Mouse (Mus musculus) macrophage (primary cell): ENCODE data around the gene Gjb6. TPM values are rescaled to one million over a fixed set of nuclear protein-coding genes. Genes with fewer than 3 reads are reported as not detected.

Experiments used
- H3K27ac ChIP-seq: fragments of 350-480 bp; formaldehyde crosslinking; 2 replicates; pipeline ENCODE4 v1.9.0; 2021
- H3K36me3 ChIP-seq: fragments of 350-480 bp; formaldehyde crosslinking; 2 replicates; pipeline ENCODE4 v1.9.0; 2021; ENCODE audit errors: inconsistent target
- H3K4me3 ChIP-seq: fragments of 350-480 bp; formaldehyde crosslinking; 2 replicates; pipeline ENCODE4 v1.9.0; 2021; ENCODE audit errors: inconsistent target
- H3K79me2 ChIP-seq: fragments of 350-480 bp; formaldehyde crosslinking; 2 replicates; pipeline ENCODE4 v1.9.0; 2021; ENCODE audit errors: inconsistent target
- WGBS: methylation state at CpG from one replicate; pipeline ENCODE4 v1.1.7; 2026; ENCODE audit warnings: inconsistent platforms; ENCODE audit not compliant: missing documents; 5-methylcytosine and 5-hydroxymethylcytosine counted together
- polyA plus RNA-seq: library from polyadenylated mRNA; stranded (reverse); fragments of 250-400 nt; gene quantifications from 3 replicates; pipeline ENCODE4 v1.2.4, GENCODE M21; 2018; ENCODE audit warnings: inconsistent platforms

The Gjb6 gene
- polyA plus RNA-seq, 1 experiment from 2014 or later, result not detected

GRCm38 (mm10) chr14:57104106-57105023, 29.0 kb downstream of the Gjb6 start, which contains the start of gene Gjb2:
Gene Gjb2 (minus strand): TSS chr14:57104702.
- H3K4me3 ChIP-seq, result no peak within 1 kb of the TSS
- no peak within 1 kb of the TSS for H3K27ac ChIP-seq
- H3K79me2 ChIP-seq, result no peaks in the 10 kb centered on the region
- WGBS, result 2% methylated on average over 100 of the region's 101 CpGs
- H3K36me3 ChIP-seq, result no peaks in the 10 kb centered on the region

GRCm38 (mm10) chr14:57103711-57104105, 29.7 kb downstream of the Gjb6 start:
- H3K27ac ChIP-seq, result no peak overlapping the region
- WGBS, result 10% methylated on average over 20 of the region's 22 CpGs

GRCm38 (mm10) chr14:57103121-57103520, 30.3 kb downstream of the Gjb6 start:
- Histone ChIP-seq H3K4me3 (no peak overlapping the region), H3K36me3 (no peaks in the 10 kb centered on the region), H3K27ac (no peak overlapping the region), H3K79me2 (no peaks in the 10 kb centered on the region)
- WGBS, result 90% methylated on average over 6 of the region's 6 CpGs

More at GRCm38 (mm10) chr14:57103711-57104105, 29.7 kb downstream of the Gjb6 start:
- no peaks in the 10 kb centered on the region for H3K36me3 ChIP-seq
- H3K4me3 ChIP-seq, result no peak overlapping the region
- no peaks in the 10 kb centered on the region for H3K79me2 ChIP-seq

GRCm38 (mm10) chr14:57101623-57102022, 31.8 kb downstream of the Gjb6 start:
- WGBS, result 92% methylated on average over 7 of the region's 7 CpGs

GRCm38 (mm10) chr14:57095855-57096254, 37.6 kb downstream of the Gjb6 start:
- Histone ChIP-seq H3K4me3 (no peak overlapping the region), H3K79me2 (no peaks in the 10 kb centered on the region), H3K36me3 (no peaks in the 10 kb centered on the region), H3K27ac (no peak overlapping the region)
- 31% methylated on average over 4 of the region's 4 CpGs for WGBS

More at GRCm38 (mm10) chr14:57101623-57102022, 31.8 kb downstream of the Gjb6 start:
- Histone ChIP-seq H3K79me2 (no peaks in the 10 kb centered on the region), H3K4me3 (no peak overlapping the region), H3K27ac (no peak overlapping the region), H3K36me3 (no peaks in the 10 kb centered on the region)

GRCm38 (mm10) chr14:57093029-57093428, 40.4 kb downstream of the Gjb6 start:
- no peaks in the 10 kb centered on the region for H3K79me2 ChIP-seq
- no peak overlapping the region for H3K4me3 ChIP-seq
- H3K27ac ChIP-seq, result no peak overlapping the region
- no peaks in the 10 kb centered on the region for H3K36me3 ChIP-seq
- WGBS, result 3% methylated on average over 8 of the region's 8 CpGs

- H3K27ac ChIP-seq, result no peak overlapping the region
- H3K4me3 ChIP-seq, result no peak overlapping the region
- 74% methylated on average over 2 of the region's 2 CpGs for WGBS
Measured at GRCm38 (mm10) chr14:57090001-57090400, 43.4 kb downstream of the Gjb6 start.

GRCm38 (mm10) chr14:57089107-57089506, 44.3 kb downstream of the Gjb6 start:
- Histone ChIP-seq H3K36me3 (no peaks in the 10 kb centered on the region), H3K27ac (no peak overlapping the region), H3K79me2 (no peaks in the 10 kb centered on the region), H3K4me3 (no peak overlapping the region)
- WGBS, result 92% methylated on average over 7 of the region's 7 CpGs

More at GRCm38 (mm10) chr14:57090001-57090400, 43.4 kb downstream of the Gjb6 start:
- no peaks in the 10 kb centered on the region for H3K79me2 ChIP-seq
- H3K36me3 ChIP-seq, result no peaks in the 10 kb centered on the region

GRCm38 (mm10) chr14:57084180-57084668, 49.2 kb downstream of the Gjb6 start:
- Histone ChIP-seq H3K27ac (no peak overlapping the region), H3K4me3 (no peak overlapping the region)

GRCm38 (mm10) chr14:57082863-57083262, 50.5 kb downstream of the Gjb6 start:
- no peaks in the 10 kb centered on the region for H3K36me3 ChIP-seq
- 100% methylated on average over 1 of the region's 1 CpGs for WGBS
- no peaks in the 10 kb centered on the region for H3K79me2 ChIP-seq
- no peak overlapping the region for H3K27ac ChIP-seq
- H3K4me3 ChIP-seq, result no peak overlapping the region

More at GRCm38 (mm10) chr14:57084180-57084668, 49.2 kb downstream of the Gjb6 start:
- H3K36me3 ChIP-seq, result no peaks in the 10 kb centered on the region
- no peaks in the 10 kb centered on the region for H3K79me2 ChIP-seq
- 7% methylated on average over 11 of the region's 11 CpGs for WGBS

- Histone ChIP-seq H3K4me3 (no peak overlapping the region), H3K27ac (no peak overlapping the region), H3K79me2 (no peaks in the 10 kb centered on the region), H3K36me3 (no peaks in the 10 kb centered on the region)
- 90% methylated on average over 6 of the region's 6 CpGs for WGBS
Measured at GRCm38 (mm10) chr14:57075537-57075936, 57.9 kb downstream of the Gjb6 start.

Other genes starting within 250 kb of the Gjb6 start
- 17.9 to 26.5 TPM (median 24.2 TPM) in 3 replicates for gene Zmym2, start 247.0 kb downstream of the Gjb6 start, polyA plus RNA-seq
- gene Gja3, start 75.5 kb downstream of the Gjb6 start, polyA plus RNA-seq, result not detected in 3 replicates
- not detected in 3 replicates for gene Gjb2, start 28.9 kb downstream of the Gjb6 start, polyA plus RNA-seq
- not detected in 3 replicates for gene Gm4491, start 17.7 kb downstream of the Gjb6 start, polyA plus RNA-seq